Mouse (Mus musculus) hindbrain, embryonic 10.5 days (tissue): ENCODE measurements around the gene Hist1h2bj. TPM values are rescaled to one million over a fixed set of nuclear protein-coding genes. Genes with fewer than 3 reads are reported as not detected.

Experiments used
- DNase-seq: peaks from one replicate; pipeline ENCODE4 v3.0.0-alpha.2; 2017; ENCODE audit warnings: low spot score
- H3K27ac ChIP-seq: fragments of 300-500 bp; sonication (generic); 2 replicates; pipeline ENCODE4 v1.5.1; 2016; ENCODE audit warnings: mild to moderate bottlenecking, moderate library complexity
- H3K27me3 ChIP-seq: fragments of 300-500 bp; sonication (generic); 2 replicates; pipeline ENCODE4 v1.6.1; 2016; ENCODE audit warnings: mild to moderate bottlenecking; ENCODE audit not compliant: poor library complexity, insufficient read depth, severe bottlenecking
- H3K36me3 ChIP-seq: fragments of 300-500 bp; sonication (generic); 2 replicates; pipeline ENCODE4 v1.6.1; 2016; ENCODE audit warnings: mild to moderate bottlenecking, moderate library complexity
- H3K4me1 ChIP-seq: fragments of 300-500 bp; sonication (generic); replicated peaks from 2 replicates; pipeline ENCODE4 v1.6.1; 2016; ENCODE audit warnings: mild to moderate bottlenecking
- H3K4me3 ChIP-seq: fragments of 300-500 bp; sonication (generic); 2 replicates; pipeline ENCODE4 v1.5.1; 2016; ENCODE audit warnings: mild to moderate bottlenecking, moderate library complexity
- H3K9me3 ChIP-seq: fragments of 300-500 bp; sonication (generic); 2 replicates; pipeline ENCODE4 v1.6.1; 2016; ENCODE audit warnings: mild to moderate bottlenecking, moderate library complexity
- WGBS: fragments of 180-500 bp; shearing (Covaris S2); methylation state at CpG from one replicate; pipeline ENCODE4 v1.1.7; 2016; 5-methylcytosine and 5-hydroxymethylcytosine counted together
- polyA plus RNA-seq: library from polyadenylated mRNA; unstranded; fragments of >200 nt; fragmentation: Nextera tagmentation; extraction: Ambion mirVana; gene quantifications from 2 replicates; pipeline ENCODE4 v1.2.1, GENCODE M21; 2016

Hist1h2bj gene
- polyA plus RNA-seq, 1 experiment from 2014 or later = 15.5 TPM

DNA sequence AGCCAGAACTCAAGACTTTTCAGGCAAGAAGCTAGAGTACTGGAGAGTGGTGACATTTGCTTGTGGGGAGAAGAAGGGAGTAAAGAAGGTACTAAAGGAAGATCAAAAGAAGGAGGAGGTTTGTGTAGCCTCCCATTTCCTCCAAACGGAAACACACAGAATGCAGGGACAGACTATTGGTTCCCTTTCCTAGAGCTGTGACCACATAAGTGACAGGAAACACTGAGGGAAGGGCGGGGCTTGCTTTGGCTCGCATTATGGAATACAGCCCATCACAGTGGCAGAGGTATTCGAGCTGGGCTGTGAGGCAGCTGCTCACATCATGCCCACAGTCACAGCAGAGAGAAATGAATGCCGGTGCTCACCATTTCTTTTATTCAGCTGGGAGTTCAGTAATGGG, 41.2 kb upstream of the Hist1h2bj start:
- Histone ChIP-seq H3K9me3 (no peaks in the 10 kb centered on the region), H3K27ac (no peak overlapping the region), H3K4me1 (peaks cover 27% of the 10 kb centered on the region), H3K27me3 (peaks cover 100% of the 10 kb centered on the region), H3K4me3 (peak overlapping the region; percentile 1; the same call in 1 of the 2 replicates), H3K36me3 (no peaks in the 10 kb centered on the region)
- 24% methylated on average over 5 of the region's 5 CpGs for WGBS
- DNase-seq = no peak

GRCm38 (mm10) chr13:22005605-22006333, 37.2 kb upstream of the Hist1h2bj start:
- Histone ChIP-seq H3K4me3 (peak overlapping the region; percentile 64), H3K27me3 (peaks cover 100% of the 10 kb centered on the region), H3K36me3 (no peaks in the 10 kb centered on the region), H3K4me1 (peaks cover 23% of the 10 kb centered on the region), H3K27ac (peak overlapping the region; percentile 40; the same call in 1 of the 2 replicates), H3K9me3 (no peaks in the 10 kb centered on the region)
- peak; percentile 71 for DNase-seq
- under 1% methylated on average over 45 of the region's 45 CpGs for WGBS

GRCm38 (mm10) chr13:22006334-22007120, 36.5 kb upstream of the Hist1h2bj start:
- H3K4me3 ChIP-seq = peak overlapping the region; percentile 64
- no peak overlapping the region for H3K27ac ChIP-seq
- no peaks in the 10 kb centered on the region for H3K36me3 ChIP-seq
- peak; percentile 50 for DNase-seq
- no peaks in the 10 kb centered on the region for H3K9me3 ChIP-seq
- peaks cover 23% of the 10 kb centered on the region for H3K4me1 ChIP-seq
- under 1% methylated on average over 38 of the region's 38 CpGs for WGBS
- peaks cover 100% of the 10 kb centered on the region for H3K27me3 ChIP-seq

DNA sequence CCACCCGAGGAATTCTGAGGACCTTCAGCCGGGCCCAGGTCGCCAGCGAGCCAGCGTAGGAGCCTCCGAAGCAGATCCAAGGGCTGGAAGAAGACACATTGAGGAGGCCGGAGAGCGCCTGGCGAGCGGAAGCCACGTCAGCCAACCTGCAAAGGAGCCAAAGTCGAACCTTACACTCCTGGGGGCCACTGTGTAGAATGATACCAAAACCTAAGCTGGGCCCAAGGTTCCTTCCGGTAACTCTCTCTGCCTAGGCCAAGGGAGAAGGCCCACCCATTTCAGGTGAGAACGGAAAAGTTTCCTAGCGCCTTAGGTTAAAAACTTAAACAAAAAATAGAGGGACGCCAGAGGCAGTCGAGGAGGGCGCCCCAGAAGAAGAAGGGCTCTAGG, 35.9 kb upstream of the Hist1h2bj start:
- peaks cover 100% of the 10 kb centered on the region for H3K27me3 ChIP-seq
- H3K27ac ChIP-seq = no peak overlapping the region
- WGBS = 1% methylated on average over 18 of the region's 18 CpGs
- DNase-seq = no peak
- peaks cover 23% of the 10 kb centered on the region for H3K4me1 ChIP-seq
- peak overlapping the region; percentile 64 for H3K4me3 ChIP-seq
- no peaks in the 10 kb centered on the region for H3K36me3 ChIP-seq
- no peaks in the 10 kb centered on the region for H3K9me3 ChIP-seq

DNA sequence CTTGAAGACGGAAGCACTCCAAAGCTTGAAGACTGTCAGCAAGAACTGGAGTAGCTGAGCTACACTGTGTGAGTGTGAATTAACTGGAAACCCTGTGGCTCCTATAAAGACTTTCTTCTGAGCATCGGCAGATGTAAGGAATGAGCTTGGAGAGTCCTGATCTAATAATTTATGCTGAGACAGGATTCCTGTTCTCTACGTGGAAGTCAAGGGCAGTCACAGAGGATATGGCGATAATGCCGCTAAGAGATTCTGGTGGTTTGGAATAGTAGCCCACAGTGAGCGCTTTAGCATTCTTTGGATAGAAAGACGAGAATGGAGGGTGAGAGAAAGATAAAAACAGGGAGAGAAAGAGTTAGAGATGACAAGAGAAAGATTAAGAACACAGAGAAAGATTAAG, 35.1 kb upstream of the Hist1h2bj start:
- Histone ChIP-seq H3K9me3 (no peaks in the 10 kb centered on the region), H3K27ac (no peak overlapping the region), H3K4me1 (peaks cover 23% of the 10 kb centered on the region), H3K27me3 (peaks cover 100% of the 10 kb centered on the region), H3K4me3 (peak overlapping the region; percentile 64; the same call in 1 of the 2 replicates), H3K36me3 (no peaks in the 10 kb centered on the region)
- 51% methylated on average over 7 of the region's 7 CpGs for WGBS
- DNase-seq = no peak

GRCm38 (mm10) chr13:22008707-22009106, 34.3 kb upstream of the Hist1h2bj start:
- Histone ChIP-seq H3K9me3 (no peaks in the 10 kb centered on the region), H3K27ac (no peak overlapping the region), H3K4me1 (peaks cover 23% of the 10 kb centered on the region), H3K27me3 (peaks cover 100% of the 10 kb centered on the region), H3K4me3 (no peak overlapping the region), H3K36me3 (no peaks in the 10 kb centered on the region)
- WGBS = 73% methylated on average over 3 of the region's 3 CpGs
- no peak for DNase-seq

GRCm38 (mm10) chr13:22009642-22010041, 33.4 kb upstream of the Hist1h2bj start, which contains the start of gene Prss16:
Prss16 (minus strand) TSS chr13:22009742.
- H3K4me3 ChIP-seq = no peak within 1 kb of the TSS
- WGBS = 39% methylated on average over 6 of the region's 7 CpGs
- DNase-seq = no peak
- H3K27ac ChIP-seq = no peak within 1 kb of the TSS
- H3K36me3 ChIP-seq = no peaks in the 10 kb centered on the region
- peaks cover 100% of the 10 kb centered on the region for H3K27me3 ChIP-seq
- H3K4me1 ChIP-seq = peaks cover 27% of the 10 kb centered on the region
- H3K9me3 ChIP-seq = no peaks in the 10 kb centered on the region

GRCm38 (mm10) chr13:22013716-22014115, 29.3 kb upstream of the Hist1h2bj start:
- peaks cover 5% of the 10 kb centered on the region; the same call in 1 of the 2 replicates for H3K4me1 ChIP-seq
- peak overlapping the region; percentile 37 for H3K4me3 ChIP-seq
- peaks cover 90% of the 10 kb centered on the region for H3K27me3 ChIP-seq
- H3K9me3 ChIP-seq = peaks cover 4% of the 10 kb centered on the region; the same call in 1 of the 2 replicates
- 20% methylated on average over 13 of the region's 13 CpGs for WGBS
- H3K27ac ChIP-seq = no peak overlapping the region
- peak; percentile 41 for DNase-seq
- H3K36me3 ChIP-seq = no peaks in the 10 kb centered on the region

DNA sequence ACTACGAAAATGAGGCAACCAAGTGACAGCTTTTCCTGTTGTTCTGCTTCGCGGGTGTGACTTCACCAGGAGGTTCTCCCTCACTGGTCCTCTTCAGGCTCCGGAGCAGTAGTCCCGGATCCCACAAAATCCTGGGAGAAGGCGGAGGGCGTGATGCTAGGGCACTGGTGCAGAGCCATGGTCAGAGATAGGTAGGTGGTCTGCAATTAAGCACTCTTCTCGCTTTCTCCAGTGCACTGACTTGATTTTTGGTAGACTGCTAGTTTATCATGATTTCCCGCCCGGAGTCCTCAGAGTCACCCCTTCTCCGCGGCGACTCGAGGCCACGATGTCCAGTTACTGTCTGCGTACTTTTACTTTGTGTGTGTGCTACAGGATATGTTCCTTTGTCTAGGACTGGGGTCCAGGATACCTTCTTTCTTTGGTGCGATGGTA, 28.6 kb upstream of the Hist1h2bj start:
- Histone ChIP-seq H3K27ac (no peak overlapping the region), H3K36me3 (no peaks in the 10 kb centered on the region), H3K27me3 (peaks cover 90% of the 10 kb centered on the region), H3K4me1 (peaks cover 5% of the 10 kb centered on the region; the same call in 1 of the 2 replicates), H3K9me3 (peaks cover 4% of the 10 kb centered on the region; the same call in 1 of the 2 replicates), H3K4me3 (peak overlapping the region; percentile 37)
- peak; percentile 49 for DNase-seq
- 15% methylated on average over 17 of the region's 17 CpGs for WGBS

- Histone ChIP-seq H3K9me3 (peaks cover 4% of the 10 kb centered on the region; the same call in 1 of the 2 replicates), H3K36me3 (no peaks in the 10 kb centered on the region), H3K27me3 (peaks cover 89% of the 10 kb centered on the region), H3K4me3 (peak overlapping the region; percentile 18; the same call in 1 of the 2 replicates), H3K4me1 (peaks cover 14% of the 10 kb centered on the region; the same call in 1 of the 2 replicates), H3K27ac (no peak overlapping the region)
- WGBS = 15% methylated on average over 27 of the region's 27 CpGs
- DNase-seq = peak; percentile 84
Observed at GRCm38 (mm10) chr13:22015479-22016450, 27.2 kb upstream of the Hist1h2bj start.

DNA sequence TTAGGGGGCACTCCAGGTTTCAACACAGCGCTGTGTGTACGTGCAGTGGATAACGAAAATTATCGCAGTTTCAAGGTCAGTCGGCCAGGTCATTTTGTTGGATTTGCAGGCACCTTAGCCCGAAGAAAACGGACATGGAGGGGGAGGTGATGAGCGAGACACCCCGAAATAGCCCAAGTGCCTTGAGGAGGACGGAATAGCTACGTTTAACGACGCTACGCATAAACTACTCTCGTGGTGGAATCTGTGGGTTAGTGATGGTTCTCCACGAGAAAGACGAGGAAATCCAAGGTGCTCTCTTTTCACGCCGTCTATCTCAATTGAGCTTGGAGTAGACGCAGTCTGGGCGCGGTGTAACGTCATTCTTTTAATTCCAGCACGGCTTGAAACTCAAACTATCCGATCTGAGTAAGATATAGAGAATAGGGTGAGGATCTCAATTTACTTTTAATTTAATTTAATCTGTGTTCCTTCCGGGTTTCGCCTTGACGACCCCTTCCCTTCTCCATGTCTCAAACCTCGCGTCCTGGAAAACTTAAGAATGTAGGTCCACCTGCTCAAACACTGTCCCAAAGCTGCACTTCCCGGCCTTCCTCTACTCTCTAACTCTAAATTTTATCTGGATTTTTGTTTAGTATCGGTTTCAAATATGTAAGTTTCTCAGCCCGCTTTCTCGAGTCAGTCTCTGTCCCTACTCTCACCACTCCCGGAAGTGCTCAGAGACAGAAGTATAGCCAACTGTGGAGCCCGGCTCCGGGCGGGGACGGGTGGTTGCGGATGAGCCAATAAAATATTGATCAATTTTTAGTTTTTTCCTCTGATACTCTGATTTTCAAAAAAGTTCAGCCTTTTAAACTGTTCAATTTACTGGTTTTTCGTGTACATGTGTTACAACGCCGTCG, 22.8 kb upstream of the Hist1h2bj start:
- Histone ChIP-seq H3K27me3 (peaks cover 47% of the 10 kb centered on the region), H3K4me3 (peak overlapping the region; percentile 60), H3K27ac (no peak overlapping the region), H3K4me1 (peaks cover 11% of the 10 kb centered on the region; the same call in 1 of the 2 replicates), H3K9me3 (peaks cover 2% of the 10 kb centered on the region; the same call in 1 of the 2 replicates), H3K36me3 (no peaks in the 10 kb centered on the region)
- peak; percentile 46 for DNase-seq
- under 1% methylated on average over 44 of the region's 44 CpGs for WGBS
